Mouse (Mus musculus): ENCODE results near the gene Rreb1. TPM values are rescaled to one million over a fixed set of nuclear protein-coding genes. Genes with fewer than 3 reads are reported as not detected.

Gene Rreb1
- polyA plus RNA-seq, 1 experiment from 2014 or later = 6.1 TPM

DNA sequence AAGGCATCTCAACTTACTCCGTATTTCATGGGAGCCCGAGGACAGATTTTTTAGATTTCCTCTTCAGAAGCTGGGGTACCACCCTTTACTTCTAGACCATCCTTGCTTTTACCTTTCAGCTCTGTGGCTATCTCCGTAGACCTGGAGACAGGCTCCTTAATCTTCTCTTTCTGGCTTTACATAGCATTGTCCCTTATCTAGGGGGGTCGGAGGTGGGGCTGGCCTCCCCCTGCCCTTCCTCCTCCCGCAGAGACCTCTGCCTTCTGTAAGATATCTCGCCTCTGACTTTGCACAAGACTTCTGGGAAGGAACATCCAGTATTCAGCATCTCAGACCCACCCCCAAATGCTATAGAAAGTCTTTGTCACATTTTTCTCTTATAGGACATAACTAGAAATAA, 107.8 kb downstream of the Rreb1 start:
- H3K27me3 ChIP-seq (ENCODE audit: control insufficient read depth, insufficient read depth, low read length) = no peaks in the 10 kb centered on the region
- H3K36me3 ChIP-seq (replicated peaks; ENCODE audit: control insufficient read depth, insufficient read depth, low read depth, low read length) = no peaks in the 10 kb centered on the region
- DNase-seq (ENCODE audit: low spot score) = no peak
- no peak overlapping the region for H3K27ac ChIP-seq (replicated peaks; ENCODE audit: low read depth, low read length)
- WGBS = 79% methylated on average over 6 of the region's 6 CpGs
- ATAC-seq (replicated peaks; ENCODE audit: insufficient number of reproducible peaks, low FRiP score, low TSS enrichment, low read depth) = no peak
- no peaks in the 10 kb centered on the region for H3K4me1 ChIP-seq (ENCODE audit: control insufficient read depth, insufficient read depth, low read length)
- H3K9ac ChIP-seq (replicated peaks; ENCODE audit: low read length) = no peak overlapping the region
- no peak overlapping the region for H3K4me2 ChIP-seq (ENCODE audit: low read depth, low read length)
- no peaks in the 10 kb centered on the region for H3K9me3 ChIP-seq (replicated peaks; ENCODE audit: control insufficient read depth, low read length)
- no peak overlapping the region for H3K4me3 ChIP-seq (ENCODE audit: low read depth, low read length)

DNA sequence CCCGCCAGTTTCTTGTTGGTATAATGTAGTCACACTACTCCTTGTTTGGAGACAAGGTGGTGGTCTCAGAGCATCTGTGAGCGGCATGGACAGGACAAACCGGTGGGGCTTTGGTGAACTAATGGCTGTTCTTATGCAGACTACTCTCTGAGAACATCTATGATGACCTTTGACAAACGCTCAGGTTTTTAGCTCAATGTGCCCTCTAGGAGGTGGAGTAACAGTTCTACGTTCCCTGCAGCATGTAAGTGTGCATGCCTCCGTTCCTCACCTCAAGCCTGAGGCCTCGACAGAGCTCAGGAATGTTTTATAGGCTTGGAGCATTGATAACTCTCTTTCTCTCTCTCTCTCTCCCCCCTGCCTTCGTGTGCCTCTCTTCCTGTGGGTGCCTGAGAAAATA, 116.6 kb downstream of the Rreb1 start:
- H3K9me3 ChIP-seq (replicated peaks; ENCODE audit: control insufficient read depth, low read length) = no peaks in the 10 kb centered on the region
- H3K4me1 ChIP-seq (ENCODE audit: control insufficient read depth, insufficient read depth, low read length) = no peaks in the 10 kb centered on the region
- peaks cover 3% of the 10 kb centered on the region; the same call in 1 of the 2 replicates for H3K36me3 ChIP-seq (replicated peaks; ENCODE audit: control insufficient read depth, insufficient read depth, low read depth, low read length)
- H3K27ac ChIP-seq (replicated peaks; ENCODE audit: low read depth, low read length) = no peak overlapping the region
- no peak overlapping the region for H3K4me3 ChIP-seq (ENCODE audit: low read depth, low read length)
- no peak overlapping the region for H3K4me2 ChIP-seq (ENCODE audit: low read depth, low read length)
- H3K27me3 ChIP-seq (ENCODE audit: control insufficient read depth, insufficient read depth, low read length) = no peaks in the 10 kb centered on the region
- no peak overlapping the region for H3K9ac ChIP-seq (replicated peaks; ENCODE audit: low read length)
- no peak for DNase-seq (ENCODE audit: low spot score)
- no peak for ATAC-seq (replicated peaks; ENCODE audit: insufficient number of reproducible peaks, low FRiP score, low TSS enrichment, low read depth)
- 88% methylated on average over 8 of the region's 8 CpGs for WGBS

DNA sequence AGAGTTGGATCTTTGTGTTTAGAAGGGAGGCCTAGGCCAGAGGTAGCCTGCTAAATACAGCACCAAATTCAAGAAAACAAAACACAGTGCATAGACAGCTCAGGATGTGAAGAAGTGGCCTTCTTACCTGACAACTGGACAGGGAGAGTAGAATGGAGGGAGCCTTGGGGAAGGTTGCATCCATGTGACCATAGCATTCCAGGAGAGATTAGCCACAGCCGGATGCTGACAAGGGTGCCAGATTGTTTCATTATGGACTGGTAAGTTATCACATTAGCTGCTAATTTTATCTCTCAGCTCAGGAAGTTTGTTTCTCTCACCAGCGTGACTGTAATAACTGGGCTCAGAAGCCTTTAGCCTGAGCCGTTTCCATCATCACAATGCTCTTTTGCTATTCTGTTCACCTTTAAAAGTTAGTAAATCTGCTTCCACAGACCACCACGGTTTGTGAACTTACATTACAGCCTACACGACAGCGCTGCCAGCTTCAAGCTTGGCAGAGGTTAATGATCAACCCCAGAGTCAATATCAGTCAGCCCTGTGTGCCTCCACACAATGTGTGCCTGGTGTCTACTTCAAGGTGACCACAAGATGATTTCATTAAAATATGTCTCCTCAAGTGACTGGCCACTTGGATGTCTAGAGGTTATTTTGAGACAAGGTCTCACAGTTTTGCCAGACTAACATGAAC, 117.5 kb downstream of the Rreb1 start:
- Histone ChIP-seq H3K9ac (replicated peaks; ENCODE audit: low read length) (no peak overlapping the region), H3K27ac (replicated peaks; ENCODE audit: low read depth, low read length) (no peak overlapping the region), H3K4me1 (ENCODE audit: control insufficient read depth, insufficient read depth, low read length) (no peaks in the 10 kb centered on the region), H3K9me3 (replicated peaks; ENCODE audit: control insufficient read depth, low read length) (no peaks in the 10 kb centered on the region), H3K36me3 (replicated peaks; ENCODE audit: control insufficient read depth, insufficient read depth, low read depth, low read length) (peaks cover 3% of the 10 kb centered on the region; the same call in 1 of the 2 replicates), H3K4me3 (ENCODE audit: low read depth, low read length) (no peak overlapping the region), H3K27me3 (ENCODE audit: control insufficient read depth, insufficient read depth, low read length) (no peaks in the 10 kb centered on the region), H3K4me2 (ENCODE audit: low read depth, low read length) (no peak overlapping the region)
- WGBS = 83% methylated on average over 6 of the region's 6 CpGs
- ATAC-seq (replicated peaks; ENCODE audit: insufficient number of reproducible peaks, low FRiP score, low TSS enrichment, low read depth) = no peak
- no peak for DNase-seq (ENCODE audit: low spot score)

DNA sequence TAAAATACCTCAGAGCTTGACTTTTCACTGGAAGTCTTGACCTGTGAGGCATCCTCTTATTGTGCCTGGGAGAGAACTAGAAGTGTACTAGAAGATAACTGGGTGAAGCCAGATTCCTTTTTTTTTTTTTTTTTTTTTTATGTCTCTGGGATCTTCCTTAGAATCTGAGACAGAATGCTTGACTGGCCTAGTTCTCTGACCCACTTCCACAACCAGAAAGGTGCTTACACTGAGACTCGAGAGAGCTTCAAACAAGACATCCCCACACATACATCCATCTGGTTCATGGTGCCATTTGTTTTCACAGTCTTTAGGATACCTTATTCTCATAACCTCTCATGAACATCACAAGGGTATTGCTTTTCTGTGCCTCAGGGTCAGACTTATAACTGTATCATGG, 118.2 kb downstream of the Rreb1 start:
- 83% methylated on average over 1 of the region's 1 CpGs for WGBS
- DNase-seq (ENCODE audit: low spot score) (no peak), ATAC-seq (replicated peaks; ENCODE audit: insufficient number of reproducible peaks, low FRiP score, low TSS enrichment, low read depth) (no peak)
- Histone ChIP-seq H3K27ac (replicated peaks; ENCODE audit: low read depth, low read length) (no peak overlapping the region), H3K9ac (replicated peaks; ENCODE audit: low read length) (no peak overlapping the region), H3K36me3 (replicated peaks; ENCODE audit: control insufficient read depth, insufficient read depth, low read depth, low read length) (peaks cover 3% of the 10 kb centered on the region; the same call in 1 of the 2 replicates), H3K27me3 (ENCODE audit: control insufficient read depth, insufficient read depth, low read length) (no peaks in the 10 kb centered on the region), H3K4me1 (ENCODE audit: control insufficient read depth, insufficient read depth, low read length) (no peaks in the 10 kb centered on the region), H3K4me3 (ENCODE audit: low read depth, low read length) (no peak overlapping the region), H3K9me3 (replicated peaks; ENCODE audit: control insufficient read depth, low read length) (no peaks in the 10 kb centered on the region), H3K4me2 (ENCODE audit: low read depth, low read length) (no peak overlapping the region)

DNA sequence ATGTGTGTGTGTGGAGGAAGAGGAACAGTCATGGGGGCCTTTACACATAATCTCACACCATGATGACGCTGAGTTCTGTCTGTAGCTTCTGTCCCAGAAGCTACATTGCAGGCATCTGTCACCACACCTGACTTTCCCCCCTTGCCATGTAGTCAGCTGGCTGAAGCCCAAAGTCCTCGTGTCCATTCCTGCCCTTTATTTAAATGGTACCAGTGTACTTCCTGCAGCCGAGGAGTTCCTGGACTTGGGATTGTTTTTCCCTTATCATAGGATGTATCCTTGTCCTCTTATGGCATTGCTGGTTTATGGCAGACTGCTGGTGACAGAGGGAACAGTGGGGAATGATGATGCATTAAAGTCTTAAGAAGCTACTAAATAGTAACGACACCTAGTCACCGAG, 120.6 kb downstream of the Rreb1 start:
- Histone ChIP-seq H3K27ac (replicated peaks; ENCODE audit: low read depth, low read length) (no peak overlapping the region), H3K27me3 (ENCODE audit: control insufficient read depth, insufficient read depth, low read length) (no peaks in the 10 kb centered on the region), H3K4me1 (ENCODE audit: control insufficient read depth, insufficient read depth, low read length) (no peaks in the 10 kb centered on the region), H3K4me2 (ENCODE audit: low read depth, low read length) (no peak overlapping the region), H3K36me3 (replicated peaks; ENCODE audit: control insufficient read depth, insufficient read depth, low read depth, low read length) (peaks cover 3% of the 10 kb centered on the region; the same call in 1 of the 2 replicates), H3K4me3 (ENCODE audit: low read depth, low read length) (no peak overlapping the region), H3K9ac (replicated peaks; ENCODE audit: low read length) (no peak overlapping the region), H3K9me3 (replicated peaks; ENCODE audit: control insufficient read depth, low read length) (no peaks in the 10 kb centered on the region)
- WGBS = 86% methylated on average over 5 of the region's 5 CpGs
- DNase-seq (ENCODE audit: low spot score) (no peak), ATAC-seq (replicated peaks; ENCODE audit: insufficient number of reproducible peaks, low FRiP score, low TSS enrichment, low read depth) (no peak)

DNA sequence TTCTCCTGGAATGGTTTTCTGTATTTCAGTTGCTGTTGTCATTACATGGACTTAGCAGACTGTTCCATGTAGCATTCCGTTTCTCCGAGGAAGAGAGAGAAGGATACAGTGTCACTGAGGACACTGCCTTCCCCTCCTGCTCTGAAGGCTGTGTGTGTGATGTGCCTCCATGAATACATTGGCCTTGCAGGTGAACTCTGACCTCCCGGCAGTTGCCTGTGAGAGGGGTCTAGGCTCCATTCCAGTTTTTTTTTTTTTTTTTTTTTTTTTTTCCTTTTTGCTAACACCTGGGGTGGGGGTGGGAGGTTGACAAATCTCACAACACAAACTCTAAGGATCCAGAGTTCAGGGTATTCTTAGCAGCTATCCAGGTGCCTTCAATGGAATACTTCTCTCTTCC, 124.8 kb downstream of the Rreb1 start:
- DNase-seq (ENCODE audit: low spot score) (no peak), ATAC-seq (replicated peaks; ENCODE audit: insufficient number of reproducible peaks, low FRiP score, low TSS enrichment, low read depth) (no peak)
- Histone ChIP-seq H3K27me3 (ENCODE audit: control insufficient read depth, insufficient read depth, low read length) (no peaks in the 10 kb centered on the region), H3K9me3 (replicated peaks; ENCODE audit: control insufficient read depth, low read length) (no peaks in the 10 kb centered on the region), H3K4me2 (ENCODE audit: low read depth, low read length) (no peak overlapping the region), H3K36me3 (replicated peaks; ENCODE audit: control insufficient read depth, insufficient read depth, low read depth, low read length) (0 out of 2 replicates have a peak, but pooled peaks cover 3% of the 10 kb centered on the region), H3K4me3 (ENCODE audit: low read depth, low read length) (no peak overlapping the region), H3K9ac (replicated peaks; ENCODE audit: low read length) (no peak overlapping the region), H3K27ac (replicated peaks; ENCODE audit: low read depth, low read length) (no peak overlapping the region), H3K4me1 (ENCODE audit: control insufficient read depth, insufficient read depth, low read length) (no peaks in the 10 kb centered on the region)
- WGBS = 85% methylated on average over 3 of the region's 3 CpGs

DNA sequence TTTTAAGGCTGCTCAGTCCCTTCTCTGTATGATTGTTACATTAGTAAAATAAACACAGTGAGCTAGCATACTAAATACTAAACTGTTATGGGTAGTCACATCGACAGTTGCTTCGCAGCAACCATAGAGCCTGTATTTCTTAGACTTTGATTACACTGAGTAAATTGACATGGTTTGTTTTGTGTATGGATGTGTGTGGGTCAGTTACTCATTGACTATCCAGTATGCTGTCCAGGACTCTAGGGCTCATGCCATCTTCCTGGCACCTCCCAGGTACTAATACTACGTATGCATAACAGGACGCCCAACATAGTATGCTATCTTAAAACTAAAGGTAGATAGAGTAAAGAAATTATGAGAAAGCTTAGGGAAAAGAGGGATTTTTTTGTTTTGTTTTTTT, 125.3 kb downstream of the Rreb1 start:
- Histone ChIP-seq H3K9ac (replicated peaks; ENCODE audit: low read length) (no peak overlapping the region), H3K27me3 (ENCODE audit: control insufficient read depth, insufficient read depth, low read length) (no peaks in the 10 kb centered on the region), H3K36me3 (replicated peaks; ENCODE audit: control insufficient read depth, insufficient read depth, low read depth, low read length) (0 out of 2 replicates have a peak, but pooled peaks cover 3% of the 10 kb centered on the region), H3K4me1 (ENCODE audit: control insufficient read depth, insufficient read depth, low read length) (no peaks in the 10 kb centered on the region), H3K4me3 (ENCODE audit: low read depth, low read length) (no peak overlapping the region), H3K9me3 (replicated peaks; ENCODE audit: control insufficient read depth, low read length) (no peaks in the 10 kb centered on the region), H3K27ac (replicated peaks; ENCODE audit: low read depth, low read length) (no peak overlapping the region), H3K4me2 (ENCODE audit: low read depth, low read length) (no peak overlapping the region)
- DNase-seq (ENCODE audit: low spot score) = no peak
- no peak for ATAC-seq (replicated peaks; ENCODE audit: insufficient number of reproducible peaks, low FRiP score, low TSS enrichment, low read depth)
- WGBS = 95% methylated on average over 4 of the region's 4 CpGs

DNA sequence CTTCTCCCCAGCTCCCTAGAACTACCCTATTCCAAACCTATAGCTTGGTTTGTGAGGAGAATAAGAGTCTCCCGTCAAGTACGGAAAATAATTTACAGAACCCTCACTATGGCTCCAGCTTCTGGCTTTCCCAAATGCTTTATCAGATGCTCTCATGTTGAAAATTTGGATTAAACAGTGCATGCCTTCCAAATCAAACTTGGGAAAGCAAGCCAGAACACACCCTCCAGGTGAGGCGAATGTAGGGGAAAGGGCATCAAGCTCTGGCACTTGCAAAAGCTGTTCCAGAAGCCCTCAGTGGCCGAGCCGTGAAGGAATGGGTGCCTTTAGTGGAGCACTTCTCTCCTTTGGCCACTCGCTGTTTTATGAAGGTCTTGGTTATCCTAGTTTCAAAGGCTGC, 126.2 kb downstream of the Rreb1 start:
- Histone ChIP-seq H3K4me1 (ENCODE audit: control insufficient read depth, insufficient read depth, low read length) (no peaks in the 10 kb centered on the region), H3K36me3 (replicated peaks; ENCODE audit: control insufficient read depth, insufficient read depth, low read depth, low read length) (0 out of 2 replicates have a peak, but pooled peaks cover 3% of the 10 kb centered on the region), H3K4me2 (ENCODE audit: low read depth, low read length) (no peak overlapping the region), H3K9me3 (replicated peaks; ENCODE audit: control insufficient read depth, low read length) (no peaks in the 10 kb centered on the region), H3K27ac (replicated peaks; ENCODE audit: low read depth, low read length) (no peak overlapping the region), H3K4me3 (ENCODE audit: low read depth, low read length) (no peak overlapping the region), H3K9ac (replicated peaks; ENCODE audit: low read length) (no peak overlapping the region), H3K27me3 (ENCODE audit: control insufficient read depth, insufficient read depth, low read length) (no peaks in the 10 kb centered on the region)
- ATAC-seq (replicated peaks; ENCODE audit: insufficient number of reproducible peaks, low FRiP score, low TSS enrichment, low read depth) = no peak
- DNase-seq (ENCODE audit: low spot score) = no peak
- WGBS = 94% methylated on average over 6 of the region's 6 CpGs
